Mouse (Mus musculus): ENCODE data around the gene Tas2r134. TPM values are rescaled to one million over a fixed set of nuclear protein-coding genes. Genes with fewer than 3 reads are reported as not detected.

Gene Tas2r134
- polyA plus RNA-seq (2017; shearing (Covaris generic)) = under 1 TPM in 1 of 2 experiments, not detected in 1; 0.20 TPM

GRCm38 (mm10) chr2:51627211-51627610 lies at the start of gene Tas2r134:
Gene Tas2r134 (plus strand): TSS chr2:51627511.

